Mouse (Mus musculus) neural tube, embryonic 14.5 days (tissue): ENCODE measurements around the gene Plcb2. TPM values are rescaled to one million over a fixed set of nuclear protein-coding genes. Genes with fewer than 3 reads are reported as not detected.

Source experiments
- ATAC-seq: fragments of 200-750 bp; cut with Nextera tagmentation; 2 replicates; pipeline ENCODE4 v1.8.0; 2017; ENCODE audit warnings: low read depth, mild to moderate bottlenecking, moderate TSS enrichment, moderate library complexity
- H3K27ac ChIP-seq: fragments of 300-500 bp; sonication (generic); 2 replicates; pipeline ENCODE4 v1.5.1; 2014; ENCODE audit warnings: low read depth, mild to moderate bottlenecking, control low read depth, low read length, moderate library complexity, mixed read lengths
- H3K27me3 ChIP-seq: fragments of 300-500 bp; sonication (generic); 2 replicates; pipeline ENCODE4 v1.6.1; 2014; ENCODE audit warnings: low read length; ENCODE audit not compliant: control insufficient read depth, insufficient read depth
- H3K36me3 ChIP-seq: fragments of 300-500 bp; sonication (generic); 2 replicates; pipeline ENCODE4 v1.6.1; 2014; ENCODE audit warnings: low read length, mixed read lengths; ENCODE audit not compliant: control insufficient read depth, insufficient read depth
- H3K4me1 ChIP-seq: fragments of 300-500 bp; sonication (generic); 2 replicates; pipeline ENCODE4 v1.6.1; 2014; ENCODE audit warnings: low read length; ENCODE audit not compliant: control insufficient read depth, insufficient read depth
- H3K4me2 ChIP-seq: fragments of 300-500 bp; sonication (generic); 2 replicates; pipeline ENCODE4 v1.6.1; 2014; ENCODE audit warnings: mild to moderate bottlenecking, low read depth, low read length, control low read depth
- H3K4me3 ChIP-seq: fragments of 300-500 bp; sonication (generic); 2 replicates; pipeline ENCODE4 v1.5.1; 2014; ENCODE audit warnings: low read depth, low read length, control low read depth, mixed read lengths
- H3K9ac ChIP-seq: fragments of 300-500 bp; sonication (generic); replicated peaks from 2 replicates; pipeline ENCODE4 v1.6.1; 2014; ENCODE audit warnings: low read depth, mild to moderate bottlenecking, control low read depth, low read length, mixed read lengths
- H3K9me3 ChIP-seq: fragments of 300-500 bp; sonication (generic); 2 replicates; pipeline ENCODE4 v1.6.1; 2016; ENCODE audit warnings: low read length; ENCODE audit not compliant: control insufficient read depth
- WGBS: fragments of 180-500 bp; shearing (Covaris S2); extraction: QIAGEN DNeasy Blood & Tissue Kit; methylation state at CpG from one replicate; pipeline ENCODE4 v1.1.7; 2014; 5-methylcytosine and 5-hydroxymethylcytosine counted together
- polyA plus RNA-seq: library from polyadenylated mRNA; unstranded; fragments of >200 nt; fragmentation: Nextera tagmentation; extraction: Ambion mirVana; gene quantifications from 2 replicates; pipeline ENCODE4 v1.2.1, GENCODE M21; 2014

Plcb2 gene
- polyA plus RNA-seq, 1 experiment from 2014 or later = 0.88 TPM

GRCm38 (mm10) chr2:118755407-118755806, 27.2 kb upstream of the Plcb2 start:
- Histone ChIP-seq H3K9ac (no peak overlapping the region), H3K27ac (no peak overlapping the region), H3K36me3 (no peaks in the 10 kb centered on the region), H3K4me1 (peaks cover 2% of the 10 kb centered on the region; the same call in 1 of the 2 replicates), H3K27me3 (no peaks in the 10 kb centered on the region), H3K4me2 (no peak overlapping the region), H3K4me3 (no peak overlapping the region), H3K9me3 (no peaks in the 10 kb centered on the region)
- no peak for ATAC-seq
- WGBS = 90% methylated on average over 6 of the region's 6 CpGs

GRCm38 (mm10) chr2:118754143-118754542, 25.9 kb upstream of the Plcb2 start:
- no peak overlapping the region for H3K9ac ChIP-seq
- H3K4me3 ChIP-seq = no peak overlapping the region
- no peaks in the 10 kb centered on the region for H3K36me3 ChIP-seq
- H3K27ac ChIP-seq = no peak overlapping the region
- no peaks in the 10 kb centered on the region for H3K27me3 ChIP-seq
- H3K9me3 ChIP-seq = no peaks in the 10 kb centered on the region
- 87% methylated on average over 5 of the region's 5 CpGs for WGBS
- ATAC-seq = no peak
- H3K4me1 ChIP-seq = peaks cover 14% of the 10 kb centered on the region
- H3K4me2 ChIP-seq = no peak overlapping the region

- Histone ChIP-seq H3K9me3 (no peaks in the 10 kb centered on the region), H3K27ac (no peak overlapping the region), H3K4me3 (no peak overlapping the region), H3K4me2 (no peak overlapping the region), H3K9ac (no peak overlapping the region), H3K27me3 (no peaks in the 10 kb centered on the region), H3K36me3 (no peaks in the 10 kb centered on the region), H3K4me1 (peaks cover 26% of the 10 kb centered on the region)
- WGBS = 75% methylated on average over 4 of the region's 4 CpGs
- ATAC-seq = no peak
Measured at GRCm38 (mm10) chr2:118752792-118753108, 24.5 kb upstream of the Plcb2 start.

- WGBS = 76% methylated on average over 16 of the region's 16 CpGs
- Histone ChIP-seq H3K36me3 (no peaks in the 10 kb centered on the region), H3K9me3 (no peaks in the 10 kb centered on the region), H3K27me3 (no peaks in the 10 kb centered on the region), H3K4me3 (no peak overlapping the region), H3K9ac (no peak overlapping the region), H3K4me1 (peaks cover 32% of the 10 kb centered on the region), H3K4me2 (no peak overlapping the region), H3K27ac (no peak overlapping the region)
- ATAC-seq = no peak
Measured at GRCm38 (mm10) chr2:118751896-118752791, 23.9 kb upstream of the Plcb2 start.

GRCm38 (mm10) chr2:118750476-118750875, 22.2 kb upstream of the Plcb2 start:
- Histone ChIP-seq H3K4me1 (peaks cover 36% of the 10 kb centered on the region), H3K4me3 (no peak overlapping the region), H3K4me2 (no peak overlapping the region), H3K9me3 (no peaks in the 10 kb centered on the region), H3K36me3 (no peaks in the 10 kb centered on the region), H3K9ac (no peak overlapping the region), H3K27me3 (no peaks in the 10 kb centered on the region), H3K27ac (no peak overlapping the region)
- ATAC-seq = no peak
- 59% methylated on average over 8 of the region's 8 CpGs for WGBS

- Histone ChIP-seq H3K27ac (no peak overlapping the region), H3K36me3 (no peaks in the 10 kb centered on the region), H3K4me3 (0 out of 2 replicates have a peak overlapping the region, but pooled peaks have one; percentile 6), H3K9me3 (no peaks in the 10 kb centered on the region), H3K27me3 (no peaks in the 10 kb centered on the region), H3K4me2 (peak overlapping the region; percentile 30; the same call in 1 of the 2 replicates), H3K4me1 (peaks cover 43% of the 10 kb centered on the region), H3K9ac (peak overlapping the region; percentile 34; the same call in 1 of the 2 replicates)
- WGBS = 21% methylated on average over 10 of the region's 10 CpGs
- no peak for ATAC-seq
Measured at GRCm38 (mm10) chr2:118749341-118749884, 21.2 kb upstream of the Plcb2 start.

- Histone ChIP-seq H3K36me3 (no peaks in the 10 kb centered on the region), H3K9me3 (no peaks in the 10 kb centered on the region), H3K4me3 (peak overlapping the region; percentile 83), H3K27me3 (no peaks in the 10 kb centered on the region), H3K27ac (no peak overlapping the region), H3K4me1 (peaks cover 43% of the 10 kb centered on the region), H3K4me2 (peak overlapping the region; percentile 91), H3K9ac (peak overlapping the region; percentile 93; the same call in 1 of the 2 replicates)
- no peak for ATAC-seq
- 29% methylated on average over 10 of the region's 10 CpGs for WGBS
Measured at GRCm38 (mm10) chr2:118747301-118747960, 19.2 kb upstream of the Plcb2 start.

GRCm38 (mm10) chr2:118745915-118746901, 18.0 kb upstream of the Plcb2 start:
- ATAC-seq = peak; percentile 52
- peak overlapping the region; percentile 73; the same call in 1 of the 2 replicates for H3K27ac ChIP-seq
- H3K36me3 ChIP-seq = no peaks in the 10 kb centered on the region
- H3K9me3 ChIP-seq = no peaks in the 10 kb centered on the region
- H3K9ac ChIP-seq = peak overlapping the region; percentile 93
- peak overlapping the region; percentile 91 for H3K4me2 ChIP-seq
- H3K27me3 ChIP-seq = no peaks in the 10 kb centered on the region
- under 1% methylated on average over 72 of the region's 113 CpGs for WGBS
- peak overlapping the region; percentile 83 for H3K4me3 ChIP-seq
- peaks cover 43% of the 10 kb centered on the region for H3K4me1 ChIP-seq
